Mouse (Mus musculus) brain, embryonic 14.5 days (tissue): Measurements from ENCODE around the gene Gm49776. TPM values are rescaled to one million over a fixed set of nuclear protein-coding genes. Genes with fewer than 3 reads are reported as not detected.

ENCODE experiments used
- DNase-seq: peaks from one replicate; pipeline ENCODE4 v3.0.0-alpha.2; 2011; ENCODE audit warnings: low read depth
- CTCF ChIP-seq: fragments of 200-500 bp; IDR thresholded peaks from 2 replicates; pipeline ENCODE4 v1.5.1; 2012; ENCODE audit warnings: inconsistent platforms, mild to moderate bottlenecking, moderate library complexity, borderline replicate concordance; ENCODE audit not compliant: insufficient read depth, insufficient read length; ENCODE audit errors: extremely low read depth
- POLR2A ChIP-seq: fragments of 200-500 bp; IDR thresholded peaks from 2 replicates; pipeline ENCODE4 v1.6.1; 2012; ENCODE audit warnings: mild to moderate bottlenecking, inconsistent platforms, borderline replicate concordance; ENCODE audit not compliant: poor library complexity, insufficient read depth, insufficient read length, severe bottlenecking; ENCODE audit errors: extremely low read depth
- polyA plus RNA-seq: library from polyadenylated mRNA; depleted of rRNA; stranded (reverse); fragments of >200 nt; gene quantifications from 2 replicates; pipeline ENCODE4 v1.2.3, GENCODE M21; 2012

The Gm49776 gene
- polyA plus RNA-seq, 1 experiment = not detected

- DNase-seq = no peak
- TF ChIP-seq POLR2A (no peak), CTCF (no peak)
These were observed 7.9 kb downstream of the Gm49776 start for GRCm38 (mm10) chr16:18250231-18250630.

GRCm38 (mm10) chr16:18249364-18249967 lies 8.7 kb downstream of the Gm49776 start:
- TF ChIP-seq POLR2A = no peak
- TF ChIP-seq CTCF = no peak
- DNase-seq = no peak

- TF ChIP-seq CTCF (no peak), POLR2A (peak; percentile 75)
- DNase-seq = peak; percentile 100
These were observed 9.4 kb downstream of the Gm49776 start, which contains the start of the genes Trmt2a and Ranbp1 for GRCm38 (mm10) chr16:18248433-18249363. Trmt2a (plus strand) TSS chr16:18248679. Ranbp1 (minus strand) TSS chr16:18248732.

GRCm38 (mm10) chr16:18247521-18248399 lies 10.4 kb downstream of the Gm49776 start:
- DNase-seq = peak; percentile 51
- TF ChIP-seq POLR2A = no peak
- TF ChIP-seq CTCF = no peak

- TF ChIP-seq CTCF = no peak
- TF ChIP-seq POLR2A = no peak
- DNase-seq = no peak
These were observed 16.5 kb downstream of the Gm49776 start for GRCm38 (mm10) chr16:18241581-18241980.

- TF ChIP-seq POLR2A (no peak), CTCF (no peak)
- DNase-seq = no peak
These were observed 21.2 kb downstream of the Gm49776 start for GRCm38 (mm10) chr16:18236676-18237501.

GRCm38 (mm10) chr16:18235389-18236065 lies 22.6 kb downstream of the Gm49776 start:
- TF ChIP-seq CTCF = no peak
- no peak for TF ChIP-seq POLR2A
- peak; percentile 93 for DNase-seq

- DNase-seq = peak; percentile 90
- TF ChIP-seq POLR2A = peak; percentile 48
- no peak for TF ChIP-seq CTCF
These were observed 23.3 kb downstream of the Gm49776 start, which contains the start of gene Zdhhc8 for GRCm38 (mm10) chr16:18234671-18235388. Zdhhc8 (minus strand) TSS chr16:18235136.
